ENCODE assay signal across 8 mouse cellular contexts in genomic region chr4:101355431-101356092, GRCm38 (mm10).
A peak's percentile ranks its signal among the peaks of the same experiment; 100 is the strongest.
DNase-seq lines count a peak whose midpoint lies in the region; ATAC-seq and TF ChIP-seq lines count a peak whose summit lies in the region.

No protein-coding gene starts in this region.

- H3K4me2 ChIP-seq in forebrain, embryonic 16.5 days (ENCODE audit: low read length) = peak overlapping the region; percentile 64
- H3K4me2 ChIP-seq in hindbrain, embryonic 12.5 days (replicated peaks) = peak overlapping the region; percentile 81
- peak overlapping the region; percentile 71 for H3K4me2 ChIP-seq in limb, embryonic 14.5 days (replicated peaks; ENCODE audit: low read depth, low read length, severe bottlenecking)
- H3K4me2 ChIP-seq in midbrain, postnatal 0 days (ENCODE audit: low read depth, low read length, poor library complexity, severe bottlenecking) = peak overlapping the region; percentile 98
- H3K4me2 ChIP-seq in stomach, embryonic 15.5 days = peak overlapping the region; percentile 86

- peaks cover 33% of the 10 kb centered on the region for H3K4me1 ChIP-seq in forebrain, embryonic 16.5 days (replicated peaks; ENCODE audit: control insufficient read depth, insufficient read depth, low read length)
- H3K4me1 ChIP-seq in hindbrain, embryonic 12.5 days = peaks cover 27% of the 10 kb centered on the region
- peaks cover 20% of the 10 kb centered on the region for H3K4me1 ChIP-seq in limb, embryonic 14.5 days (ENCODE audit: control insufficient read depth, insufficient read depth, low read length)
- H3K4me1 ChIP-seq in midbrain, postnatal 0 days (ENCODE audit: insufficient read depth, low read length) = peaks cover 5% of the 10 kb centered on the region; the same call in 1 of the 2 replicates
- H3K4me1 ChIP-seq in stomach, embryonic 15.5 days = 0 out of 2 replicates have a peak, but pooled peaks cover 8% of the 10 kb centered on the region

- ATAC-seq in forebrain, embryonic 16.5 days = no peak
- no peak for ATAC-seq in hindbrain, embryonic 12.5 days (ENCODE audit: low FRiP score)
- ATAC-seq in limb, embryonic 14.5 days (ENCODE audit: low FRiP score, low read depth) = no peak
- peak; percentile 3; the same call in 1 of the 2 replicates for ATAC-seq in midbrain, postnatal 0 days (ENCODE audit: low FRiP score)
- ATAC-seq in stomach, embryonic 15.5 days (ENCODE audit: insufficient read depth, low FRiP score, low read depth) = no peak

- H3K27ac ChIP-seq in forebrain, embryonic 16.5 days (ENCODE audit: low read length) = peak overlapping the region; percentile 98
- H3K27ac ChIP-seq in hindbrain, embryonic 12.5 days = peak overlapping the region; percentile 97
- H3K27ac ChIP-seq in limb, embryonic 14.5 days (replicated peaks; ENCODE audit: low read depth, low read length) = peak overlapping the region; percentile 85
- H3K27ac ChIP-seq in midbrain, postnatal 0 days (ENCODE audit: low read depth, low read length) = peak overlapping the region; percentile 93
- peak overlapping the region; percentile 83 for H3K27ac ChIP-seq in stomach, embryonic 15.5 days

- TF ChIP-seq CTCF in midbrain, postnatal 0 days (IDR thresholded peaks at IDR 0.05) = no peak

- H3K36me3 ChIP-seq in forebrain, embryonic 16.5 days (ENCODE audit: control insufficient read depth, insufficient read depth) = no peaks in the 10 kb centered on the region
- 0 out of 2 replicates have a peak, but pooled peaks cover 2% of the 10 kb centered on the region for H3K36me3 ChIP-seq in hindbrain, embryonic 12.5 days
- H3K36me3 ChIP-seq in limb, embryonic 14.5 days (ENCODE audit: control insufficient read depth, insufficient read depth, low read length) = no peaks in the 10 kb centered on the region
- H3K36me3 ChIP-seq in midbrain, postnatal 0 days (ENCODE audit: insufficient read depth, low read length) = no peaks in the 10 kb centered on the region
- no peaks in the 10 kb centered on the region for H3K36me3 ChIP-seq in stomach, embryonic 15.5 days

- H3K27me3 ChIP-seq in forebrain, embryonic 16.5 days (replicated peaks; ENCODE audit: control insufficient read depth, insufficient read depth, low read length) = no peaks in the 10 kb centered on the region
- no peaks in the 10 kb centered on the region for H3K27me3 ChIP-seq in hindbrain, embryonic 12.5 days
- no peaks in the 10 kb centered on the region for H3K27me3 ChIP-seq in limb, embryonic 14.5 days (ENCODE audit: control insufficient read depth, insufficient read depth, low read length)
- H3K27me3 ChIP-seq in midbrain, postnatal 0 days (ENCODE audit: insufficient read depth, low read length) = no peaks in the 10 kb centered on the region
- H3K27me3 ChIP-seq in stomach, embryonic 15.5 days (replicated peaks) = no peaks in the 10 kb centered on the region

- under 1% methylated on average over 31 of the region's 31 CpGs for WGBS in forebrain, embryonic 16.5 days
- WGBS in hindbrain, embryonic 12.5 days = 1% methylated on average over 31 of the region's 31 CpGs
- WGBS in limb, embryonic 14.5 days = under 1% methylated on average over 26 of the region's 31 CpGs
- WGBS in midbrain, postnatal 0 days = under 1% methylated on average over 27 of the region's 31 CpGs
- 2% methylated on average over 29 of the region's 31 CpGs for WGBS in stomach, embryonic 15.5 days

- H3K4me3 ChIP-seq in forebrain, embryonic 16.5 days (replicated peaks; ENCODE audit: low read length) = peak overlapping the region; percentile 95
- H3K4me3 ChIP-seq in hindbrain, embryonic 12.5 days = peak overlapping the region; percentile 67
- peak overlapping the region; percentile 82 for H3K4me3 ChIP-seq in limb, embryonic 14.5 days (replicated peaks; ENCODE audit: low read length)
- peak overlapping the region; percentile 94 for H3K4me3 ChIP-seq in midbrain, postnatal 0 days (ENCODE audit: low read depth, low read length)
- H3K4me3 ChIP-seq in stomach, embryonic 15.5 days (replicated peaks) = peak overlapping the region; percentile 75

- no peaks in the 10 kb centered on the region for H3K9me3 ChIP-seq in forebrain, embryonic 16.5 days (ENCODE audit: control insufficient read depth, low read length)
- H3K9me3 ChIP-seq in hindbrain, embryonic 12.5 days (replicated peaks) = no peaks in the 10 kb centered on the region
- H3K9me3 ChIP-seq in limb, embryonic 14.5 days (ENCODE audit: control insufficient read depth, low read length) = no peaks in the 10 kb centered on the region
- H3K9me3 ChIP-seq in midbrain, postnatal 0 days (ENCODE audit: low read length) = no peaks in the 10 kb centered on the region
- no peaks in the 10 kb centered on the region for H3K9me3 ChIP-seq in stomach, embryonic 15.5 days

- no peak for TF ChIP-seq POLR2A in limb, embryonic 14.5 days (IDR thresholded peaks at IDR 0.05; ENCODE audit: borderline replicate concordance, extremely low read depth, insufficient read depth, insufficient read length)

- DNase-seq in frontal cortex, postnatal 10 days (ENCODE audit: low spot score in 2 of 2) = peak; percentile 29 to 30
- no peak for DNase-seq in frontal cortex, postnatal 25 days (ENCODE audit: low spot score in 2 of 2)
- DNase-seq in cerebellum, adult 8-10 months = peak; percentile 59
- DNase-seq in limb, embryonic 14.5 days (ENCODE audit: low spot score) = no peak
- DNase-seq in midbrain, postnatal 0 days (ENCODE audit: low spot score) = peak; percentile 16

- H3K9ac ChIP-seq in forebrain, embryonic 16.5 days (replicated peaks; ENCODE audit: low read depth, low read length) = peak overlapping the region; percentile 93
- peak overlapping the region; percentile 85 for H3K9ac ChIP-seq in hindbrain, embryonic 12.5 days
- peak overlapping the region; percentile 82 for H3K9ac ChIP-seq in limb, embryonic 14.5 days (ENCODE audit: low read depth, low read length, severe bottlenecking)
- peak overlapping the region; percentile 95 for H3K9ac ChIP-seq in midbrain, postnatal 0 days (replicated peaks; ENCODE audit: low read length, poor library complexity, severe bottlenecking)
- peak overlapping the region; percentile 69 for H3K9ac ChIP-seq in stomach, embryonic 15.5 days

Comparison
In these comparisons a context has a peak if more than half of its experiments do, and no peak if none do; other contexts are left out.
1. DNase-seq: peak in frontal cortex, postnatal 10 days (2 of 2), cerebellum, adult 8-10 months (single experiment) and midbrain, postnatal 0 days (single experiment); none in frontal cortex, postnatal 25 days (0 of 2) and limb, embryonic 14.5 days (single experiment).
2. Peak in every context shown above with its lines, with median percentiles within 50 percentile points of each other: H3K27ac ChIP-seq, H3K4me2 ChIP-seq, H3K4me3 ChIP-seq and H3K9ac ChIP-seq.